In genomic region chr2:30177700-30178675, GRCm38 (mm10) we compare ENCODE assay signal across 8 mouse cellular contexts. TPM values are rescaled to one million over a fixed set of nuclear protein-coding genes. Genes with fewer than 3 reads are reported as not detected.
DNase-seq lines count a peak whose midpoint lies in the region; ATAC-seq and TF ChIP-seq lines count a peak whose summit lies in the region.

Spout1 (minus strand) TSS chr2:30178459.

- peaks cover 5% of the 10 kb centered on the region for H3K4me1 ChIP-seq in ES-Bruce4 (ENCODE audit: control insufficient read depth, insufficient read depth, low read length)
- H3K4me1 ChIP-seq in forebrain, embryonic 13.5 days, result peaks cover 12% of the 10 kb centered on the region
- H3K4me1 ChIP-seq in liver, postnatal 0 days (ENCODE audit: insufficient read depth), result peaks cover 13% of the 10 kb centered on the region
- peaks cover 5% of the 10 kb centered on the region for H3K4me1 ChIP-seq in neural tube, embryonic 14.5 days (ENCODE audit: control insufficient read depth, insufficient read depth, low read length)

- peak within 1 kb of the TSS; percentile 88 for H3K4me3 ChIP-seq in ES-Bruce4 (ENCODE audit: low read depth, low read length)
- H3K4me3 ChIP-seq in forebrain, embryonic 13.5 days, result peak within 1 kb of the TSS; percentile 56
- H3K4me3 ChIP-seq in liver, postnatal 0 days (ENCODE audit: low read depth, low read length), result peak within 1 kb of the TSS; percentile 67
- H3K4me3 ChIP-seq in neural tube, embryonic 14.5 days (ENCODE audit: low read depth, low read length), result peak within 1 kb of the TSS; percentile 69

- H3K27me3 ChIP-seq in ES-Bruce4 (ENCODE audit: control insufficient read depth, insufficient read depth, low read length, poor library complexity, severe bottlenecking), result no peaks in the 10 kb centered on the region
- no peaks in the 10 kb centered on the region for H3K27me3 ChIP-seq in forebrain, embryonic 13.5 days
- H3K27me3 ChIP-seq in liver, postnatal 0 days (ENCODE audit: insufficient read depth, low read length), result no peaks in the 10 kb centered on the region
- no peaks in the 10 kb centered on the region for H3K27me3 ChIP-seq in neural tube, embryonic 14.5 days (ENCODE audit: control insufficient read depth, insufficient read depth, low read length)

- no peak for TF ChIP-seq CTCF in ES-Bruce4 (IDR thresholded peaks at IDR 0.05; ENCODE audit: low read depth, low read length)
- no peak for TF ChIP-seq CTCF in liver, postnatal 0 days (IDR thresholded peaks at IDR 0.05; ENCODE audit: low read depth)

- 3% methylated on average over 54 of the region's 54 CpGs for WGBS in forebrain, embryonic 13.5 days
- under 1% methylated on average over 54 of the region's 54 CpGs for WGBS in large intestine, adult 2 months
- WGBS in liver, postnatal 0 days (ENCODE audit: insufficient replicate concordance), result 3% methylated on average over 54 of the region's 54 CpGs
- 3% methylated on average over 54 of the region's 54 CpGs for WGBS in neural tube, embryonic 14.5 days

- H3K9ac ChIP-seq in ES-Bruce4 (ENCODE audit: low read depth, poor library complexity, severe bottlenecking), result peak within 1 kb of the TSS; percentile 62
- peak within 1 kb of the TSS; percentile 73 for H3K9ac ChIP-seq in forebrain, embryonic 13.5 days
- H3K9ac ChIP-seq in liver, postnatal 0 days (replicated peaks), result peak within 1 kb of the TSS; percentile 75
- H3K9ac ChIP-seq in neural tube, embryonic 14.5 days (replicated peaks; ENCODE audit: low read depth, low read length), result peak within 1 kb of the TSS; percentile 66

- no peaks in the 10 kb centered on the region for H3K9me3 ChIP-seq in ES-Bruce4 (replicated peaks; ENCODE audit: control insufficient read depth, insufficient read depth, low read length, poor library complexity, severe bottlenecking)
- H3K9me3 ChIP-seq in forebrain, embryonic 13.5 days (replicated peaks), result no peaks in the 10 kb centered on the region
- no peaks in the 10 kb centered on the region for H3K9me3 ChIP-seq in liver, postnatal 0 days (ENCODE audit: low read length)
- H3K9me3 ChIP-seq in neural tube, embryonic 14.5 days (ENCODE audit: control insufficient read depth, low read length), result no peaks in the 10 kb centered on the region

- intact Hi-C loops in heart, postnatal 10 days (cut with DNase I), result loop anchor here (2.0 to 5.0 kb wide), 2 partner anchors 61 to 94 kb away; no protein-coding TSS in a partner anchor

- peaks cover 29% of the 10 kb centered on the region for H3K36me3 ChIP-seq in ES-Bruce4 (ENCODE audit: control insufficient read depth, insufficient read depth, low read length, poor library complexity, severe bottlenecking)
- peaks cover 37% of the 10 kb centered on the region for H3K36me3 ChIP-seq in forebrain, embryonic 13.5 days (ENCODE audit: poor library complexity, severe bottlenecking)
- H3K36me3 ChIP-seq in liver, postnatal 0 days (replicated peaks; ENCODE audit: insufficient read depth, low read length), result peaks cover 30% of the 10 kb centered on the region
- peaks cover 18% of the 10 kb centered on the region for H3K36me3 ChIP-seq in neural tube, embryonic 14.5 days (ENCODE audit: control insufficient read depth, insufficient read depth, low read length)

- peak; percentile 97 for ATAC-seq in cerebellum, adult (ENCODE audit: insufficient number of reproducible peaks, low FRiP score, low TSS enrichment)
- peak; percentile 100 for ATAC-seq in forebrain, embryonic 13.5 days
- ATAC-seq in liver, postnatal 0 days, result peak; percentile 99
- ATAC-seq in neural tube, embryonic 14.5 days (ENCODE audit: low read depth), result peak; percentile 99

- peak; percentile 96 to 98 for DNase-seq in heart, postnatal 10 days
- peak; percentile 82 for DNase-seq in large intestine, adult 2 months (ENCODE audit: low read depth, low spot score)
- DNase-seq in liver, postnatal 0 days, result peak; percentile 98
- DNase-seq in testis, postnatal 10 days (ENCODE audit: low spot score), result peak; percentile 98

- no peak for TF ChIP-seq POLR2A in ES-Bruce4 (IDR thresholded peaks at IDR 0.05; ENCODE audit: insufficient read depth, low read length)

- peak; percentile 29; the same call in 1 of the 2 replicates for TF ChIP-seq EP300 in ES-Bruce4 (IDR thresholded peaks at IDR 0.05; ENCODE audit: insufficient read depth, low read depth, low read length)
- no peak for TF ChIP-seq EP300 in liver, postnatal 0 days (IDR thresholded peaks at IDR 0.05; ENCODE audit: low read depth)

- H3K27ac ChIP-seq in ES-Bruce4 (ENCODE audit: insufficient read depth, low read length), result no peak within 1 kb of the TSS
- H3K27ac ChIP-seq in forebrain, embryonic 13.5 days, result no peak within 1 kb of the TSS; the same call in 1 of the 2 replicates
- H3K27ac ChIP-seq in liver, postnatal 0 days (ENCODE audit: low read depth), result peak within 1 kb of the TSS; percentile 22; the same call in 1 of the 2 replicates
- H3K27ac ChIP-seq in neural tube, embryonic 14.5 days (ENCODE audit: low read depth, low read length), result no peak within 1 kb of the TSS

- H3K4me2 ChIP-seq in forebrain, embryonic 13.5 days, result peak within 1 kb of the TSS; percentile 78
- H3K4me2 ChIP-seq in liver, postnatal 0 days (ENCODE audit: low read depth, low read length), result peak within 1 kb of the TSS; percentile 93
- H3K4me2 ChIP-seq in neural tube, embryonic 14.5 days (ENCODE audit: low read depth, low read length), result peak within 1 kb of the TSS; percentile 90

RNA-seq across cellular contexts. Expression of gene Spout1, which starts in this region (rescaled TPM):
- 45.9 and 50.5 TPM in 2 replicates for polyA plus RNA-seq in ES-Bruce4 (2011; ENCODE audit: insufficient read depth, insufficient read length, low read depth, missing spikeins)
- polyA plus RNA-seq in forebrain, embryonic 13.5 days (2015; fragmentation: Nextera tagmentation; extraction: Ambion mirVana), result 62.1 and 71.1 TPM in 2 replicates
- 1 to 10 TPM; 7.0 to 7.1 TPM for total RNA-seq in heart, postnatal 10 days (2021)
- polyA plus RNA-seq in large intestine, adult 2 months (2012; rRNA removed), result 25.4 and 26.4 TPM in 2 replicates
- polyA plus RNA-seq in liver, postnatal 0 days (2015; fragmentation: Nextera tagmentation; extraction: Ambion mirVana), result 12.8 and 13.7 TPM in 2 replicates
- 59.5 and 64.2 TPM in 2 replicates for polyA plus RNA-seq in neural tube, embryonic 14.5 days (2014; fragmentation: Nextera tagmentation; extraction: Ambion mirVana)
